Mouse (Mus musculus): ENCODE results near the gene Ktn1. TPM values are rescaled to one million over a fixed set of nuclear protein-coding genes. Genes with fewer than 3 reads are reported as not detected.

Ktn1 gene
- polyA plus RNA-seq, 1 experiment from 2014 or later, result 60.6 TPM

- H3K27me3 ChIP-seq (replicated peaks; ENCODE audit: control insufficient read depth, insufficient read depth, low read length), result no peaks in the 10 kb centered on the region
- peaks cover 3% of the 10 kb centered on the region; the same call in 1 of the 2 replicates for H3K4me1 ChIP-seq (ENCODE audit: control insufficient read depth, insufficient read depth, low read length)
- ATAC-seq (ENCODE audit: low read depth) (no peak), DNase-seq (ENCODE audit: low spot score) (no peak)
- WGBS, result 90% methylated on average over 5 of the region's 5 CpGs
- H3K4me3 ChIP-seq (ENCODE audit: low read depth, low read length), result no peak overlapping the region
- H3K4me2 ChIP-seq (ENCODE audit: low read depth, low read length), result no peak overlapping the region
- H3K27ac ChIP-seq (replicated peaks; ENCODE audit: low read depth, low read length), result no peak overlapping the region
- no peaks in the 10 kb centered on the region for H3K9me3 ChIP-seq (ENCODE audit: control insufficient read depth, low read length)
- no peak overlapping the region for H3K9ac ChIP-seq (ENCODE audit: low read depth, low read length)
- peaks cover 35% of the 10 kb centered on the region for H3K36me3 ChIP-seq (ENCODE audit: control insufficient read depth, insufficient read depth, low read length)
Measured at GRCm38 (mm10) chr14:47740316-47740996, 92.2 kb downstream of the Ktn1 start.

GRCm38 (mm10) chr14:47741046-47741445 is 92.8 kb downstream of the Ktn1 start:
- DNase-seq (ENCODE audit: low spot score), result no peak
- Histone ChIP-seq H3K4me1 (ENCODE audit: control insufficient read depth, insufficient read depth, low read length) (peaks cover 3% of the 10 kb centered on the region; the same call in 1 of the 2 replicates), H3K4me2 (ENCODE audit: low read depth, low read length) (no peak overlapping the region), H3K27me3 (replicated peaks; ENCODE audit: control insufficient read depth, insufficient read depth, low read length) (no peaks in the 10 kb centered on the region), H3K36me3 (ENCODE audit: control insufficient read depth, insufficient read depth, low read length) (peaks cover 30% of the 10 kb centered on the region; the same call in 1 of the 2 replicates), H3K9ac (ENCODE audit: low read depth, low read length) (no peak overlapping the region), H3K27ac (replicated peaks; ENCODE audit: low read depth, low read length) (no peak overlapping the region), H3K9me3 (ENCODE audit: control insufficient read depth, low read length) (no peaks in the 10 kb centered on the region), H3K4me3 (ENCODE audit: low read depth, low read length) (no peak overlapping the region)
- no peak for ATAC-seq (ENCODE audit: low read depth)
- WGBS, result 86% methylated on average over 2 of the region's 2 CpGs

- peaks cover 3% of the 10 kb centered on the region; the same call in 1 of the 2 replicates for H3K4me1 ChIP-seq (ENCODE audit: control insufficient read depth, insufficient read depth, low read length)
- ATAC-seq (ENCODE audit: low read depth), result no peak
- no peaks in the 10 kb centered on the region for H3K9me3 ChIP-seq (ENCODE audit: control insufficient read depth, low read length)
- no peak overlapping the region for H3K4me2 ChIP-seq (ENCODE audit: low read depth, low read length)
- H3K27me3 ChIP-seq (replicated peaks; ENCODE audit: control insufficient read depth, insufficient read depth, low read length), result no peaks in the 10 kb centered on the region
- DNase-seq (ENCODE audit: low spot score), result no peak
- no peak overlapping the region for H3K9ac ChIP-seq (ENCODE audit: low read depth, low read length)
- peaks cover 15% of the 10 kb centered on the region; the same call in 1 of the 2 replicates for H3K36me3 ChIP-seq (ENCODE audit: control insufficient read depth, insufficient read depth, low read length)
- no peak overlapping the region for H3K4me3 ChIP-seq (ENCODE audit: low read depth, low read length)
- H3K27ac ChIP-seq (replicated peaks; ENCODE audit: low read depth, low read length), result no peak overlapping the region
- 94% methylated on average over 7 of the region's 7 CpGs for WGBS
Measured at GRCm38 (mm10) chr14:47742674-47743073, 94.4 kb downstream of the Ktn1 start.

GRCm38 (mm10) chr14:47745086-47745485 is 96.8 kb downstream of the Ktn1 start:
- Histone ChIP-seq H3K36me3 (ENCODE audit: control insufficient read depth, insufficient read depth, low read length) (peaks cover 5% of the 10 kb centered on the region; the same call in 1 of the 2 replicates), H3K4me3 (ENCODE audit: low read depth, low read length) (no peak overlapping the region), H3K4me1 (ENCODE audit: control insufficient read depth, insufficient read depth, low read length) (peaks cover 3% of the 10 kb centered on the region; the same call in 1 of the 2 replicates), H3K27ac (replicated peaks; ENCODE audit: low read depth, low read length) (no peak overlapping the region), H3K4me2 (ENCODE audit: low read depth, low read length) (no peak overlapping the region), H3K9me3 (ENCODE audit: control insufficient read depth, low read length) (no peaks in the 10 kb centered on the region), H3K9ac (ENCODE audit: low read depth, low read length) (no peak overlapping the region), H3K27me3 (replicated peaks; ENCODE audit: control insufficient read depth, insufficient read depth, low read length) (no peaks in the 10 kb centered on the region)
- peak; percentile 52 for DNase-seq (ENCODE audit: low spot score)
- WGBS, result 44% methylated on average over 4 of the region's 4 CpGs
- ATAC-seq (ENCODE audit: low read depth), result peak; percentile 32; the same call in 1 of the 2 replicates

- DNase-seq (ENCODE audit: low spot score), result peak; percentile 84
- Histone ChIP-seq H3K36me3 (ENCODE audit: control insufficient read depth, insufficient read depth, low read length) (no peaks in the 10 kb centered on the region), H3K4me2 (ENCODE audit: low read depth, low read length) (no peak overlapping the region), H3K27ac (replicated peaks; ENCODE audit: low read depth, low read length) (no peak overlapping the region), H3K4me3 (ENCODE audit: low read depth, low read length) (no peak overlapping the region), H3K27me3 (replicated peaks; ENCODE audit: control insufficient read depth, insufficient read depth, low read length) (no peaks in the 10 kb centered on the region), H3K4me1 (ENCODE audit: control insufficient read depth, insufficient read depth, low read length) (0 out of 2 replicates have a peak, but pooled peaks cover 3% of the 10 kb centered on the region), H3K9ac (ENCODE audit: low read depth, low read length) (no peak overlapping the region), H3K9me3 (ENCODE audit: control insufficient read depth, low read length) (no peaks in the 10 kb centered on the region)
- 0 out of 2 replicates have a peak, but pooled peaks have one; percentile 23 for ATAC-seq (ENCODE audit: low read depth)
- WGBS, result 44% methylated on average over 9 of the region's 9 CpGs
Measured at GRCm38 (mm10) chr14:47747536-47747935, 99.3 kb downstream of the Ktn1 start.

- ATAC-seq (ENCODE audit: low read depth), result no peak
- no peaks in the 10 kb centered on the region for H3K9me3 ChIP-seq (ENCODE audit: control insufficient read depth, low read length)
- no peak for DNase-seq (ENCODE audit: low spot score)
- peaks cover 8% of the 10 kb centered on the region for H3K4me1 ChIP-seq (ENCODE audit: control insufficient read depth, insufficient read depth, low read length)
- no peak overlapping the region for H3K4me3 ChIP-seq (ENCODE audit: low read depth, low read length)
- WGBS, result 89% methylated on average over 3 of the region's 3 CpGs
- H3K4me2 ChIP-seq (ENCODE audit: low read depth, low read length), result no peak overlapping the region
- no peak overlapping the region for H3K9ac ChIP-seq (ENCODE audit: low read depth, low read length)
- no peaks in the 10 kb centered on the region for H3K36me3 ChIP-seq (ENCODE audit: control insufficient read depth, insufficient read depth, low read length)
- H3K27me3 ChIP-seq (replicated peaks; ENCODE audit: control insufficient read depth, insufficient read depth, low read length), result no peaks in the 10 kb centered on the region
- H3K27ac ChIP-seq (replicated peaks; ENCODE audit: low read depth, low read length), result no peak overlapping the region
Measured at GRCm38 (mm10) chr14:47748714-47749113, 100.5 kb downstream of the Ktn1 start.

- ATAC-seq (ENCODE audit: low read depth) (no peak), DNase-seq (ENCODE audit: low spot score) (peak; percentile 90)
- H3K4me1 ChIP-seq (ENCODE audit: control insufficient read depth, insufficient read depth, low read length), result peaks cover 9% of the 10 kb centered on the region
- no peaks in the 10 kb centered on the region for H3K36me3 ChIP-seq (ENCODE audit: control insufficient read depth, insufficient read depth, low read length)
- H3K27ac ChIP-seq (replicated peaks; ENCODE audit: low read depth, low read length), result 0 out of 2 replicates have a peak overlapping the region, but pooled peaks have one; percentile 12
- H3K4me2 ChIP-seq (ENCODE audit: low read depth, low read length), result no peak overlapping the region
- no peak overlapping the region for H3K9ac ChIP-seq (ENCODE audit: low read depth, low read length)
- no peak overlapping the region for H3K4me3 ChIP-seq (ENCODE audit: low read depth, low read length)
- H3K27me3 ChIP-seq (replicated peaks; ENCODE audit: control insufficient read depth, insufficient read depth, low read length), result no peaks in the 10 kb centered on the region
- 36% methylated on average over 8 of the region's 8 CpGs for WGBS
- H3K9me3 ChIP-seq (ENCODE audit: control insufficient read depth, low read length), result no peaks in the 10 kb centered on the region
Measured at GRCm38 (mm10) chr14:47751422-47752205, 103.4 kb downstream of the Ktn1 start.

GRCm38 (mm10) chr14:47753561-47753960 is 105.3 kb downstream of the Ktn1 start:
- ATAC-seq (ENCODE audit: low read depth), result peak; percentile 66; the same call in 1 of the 2 replicates
- WGBS, result 17% methylated on average over 3 of the region's 3 CpGs

More at GRCm38 (mm10) chr14:47753561-47753960, 105.3 kb downstream of the Ktn1 start:
- Histone ChIP-seq H3K4me1 (ENCODE audit: control insufficient read depth, insufficient read depth, low read length) (peaks cover 9% of the 10 kb centered on the region), H3K4me3 (ENCODE audit: low read depth, low read length) (no peak overlapping the region), H3K4me2 (ENCODE audit: low read depth, low read length) (no peak overlapping the region), H3K9me3 (ENCODE audit: control insufficient read depth, low read length) (no peaks in the 10 kb centered on the region), H3K9ac (ENCODE audit: low read depth, low read length) (no peak overlapping the region), H3K27me3 (replicated peaks; ENCODE audit: control insufficient read depth, insufficient read depth, low read length) (no peaks in the 10 kb centered on the region), H3K27ac (replicated peaks; ENCODE audit: low read depth, low read length) (no peak overlapping the region), H3K36me3 (ENCODE audit: control insufficient read depth, insufficient read depth, low read length) (no peaks in the 10 kb centered on the region)
- peak; percentile 69 for DNase-seq (ENCODE audit: low spot score)

Data from embryonic facial prominence, embryonic 14.5 days (tissue).